Mouse (Mus musculus) lung, adult 18-20 months (tissue): ENCODE results near the gene Vmn1r131.
"Not testable (repeated sequence)": the region's sequence is repeated elsewhere in the genome, so short reads cannot be mapped to it uniquely, and the experiment has no call there.

ENCODE experiments used
- DNase-seq, 2 experiments: peaks; one replicate each; pipeline ENCODE4 v3.0.0; 2022; ENCODE audit warnings: mixed read lengths in 2 of 2

The Vmn1r131 gene

DNA sequence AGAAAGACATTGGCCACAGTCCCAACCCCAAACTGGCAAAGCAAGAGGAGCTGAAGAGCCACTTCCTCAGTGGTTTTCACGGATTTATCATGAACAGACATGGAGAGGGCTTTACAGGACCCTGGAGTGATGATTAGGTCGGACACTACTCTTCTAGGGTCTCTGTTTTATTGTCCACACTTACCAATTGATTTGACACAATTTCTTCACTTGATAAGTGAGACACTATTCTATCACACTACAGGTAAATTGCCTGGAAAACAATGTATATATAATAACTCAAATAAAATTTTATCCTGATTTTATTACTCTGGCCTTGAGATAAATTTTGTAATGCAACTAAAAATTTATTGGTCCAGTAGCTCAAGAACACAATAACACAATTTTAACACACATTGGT lies at the start of gene Vmn1r131:
TSS of gene Vmn1r131 (minus strand) at position 101 of the 400 bp plus-strand sequence.
- DNase-seq = not testable (repeated sequence)

- DNase-seq = not testable (repeated sequence)
Measured at GRCm38 (mm10) chr7:21511480-21511879, 34.4 kb downstream of the Vmn1r131 start, which contains the start of gene Vmn1r130. Gene Vmn1r130, plus strand, starts transcription at chr7:21511780.
